In genomic region chr11:76493167-76493566, GRCm38 (mm10) we compare ENCODE assay signal across 8 mouse cellular contexts.
DNase-seq lines count a peak whose midpoint lies in the region; ATAC-seq lines count a peak whose summit lies in the region.

No protein-coding gene starts in this region.

- no peak overlapping the region for H3K27ac ChIP-seq in heart, embryonic 11.5 days (ENCODE audit: low read depth, low read length)
- no peak overlapping the region for H3K27ac ChIP-seq in forebrain, embryonic 16.5 days (ENCODE audit: low read length)
- H3K27ac ChIP-seq in liver, embryonic 13.5 days = no peak overlapping the region

- H3K36me3 ChIP-seq in heart, embryonic 11.5 days (ENCODE audit: control insufficient read depth, insufficient read depth, low read length) = no peaks in the 10 kb centered on the region
- H3K36me3 ChIP-seq in forebrain, embryonic 16.5 days (ENCODE audit: control insufficient read depth, insufficient read depth) = no peaks in the 10 kb centered on the region
- H3K36me3 ChIP-seq in liver, embryonic 13.5 days = no peaks in the 10 kb centered on the region

- DNase-seq in heart, postnatal 25 days (ENCODE audit: low spot score) = no peak
- peak; percentile 32 for DNase-seq in CD4-positive helper T cell, adult 2 months (ENCODE audit: low read depth, low spot score)
- DNase-seq in liver, embryonic 13.5 days = no peak
- no peak for DNase-seq in frontal cortex, postnatal 36 days (ENCODE audit: low spot score in 2 of 2)
- DNase-seq in MN1 (ENCODE audit: low spot score) = no peak
- DNase-seq in thymus, postnatal 36 days = no peak

- H3K4me3 ChIP-seq in heart, embryonic 11.5 days (ENCODE audit: low read depth, low read length) = peak overlapping the region; percentile 66
- H3K4me3 ChIP-seq in forebrain, embryonic 16.5 days (replicated peaks; ENCODE audit: low read length) = peak overlapping the region; percentile 68
- peak overlapping the region; percentile 62; the same call in 1 of the 2 replicates for H3K4me3 ChIP-seq in liver, embryonic 13.5 days (replicated peaks)

- H3K4me1 ChIP-seq in heart, embryonic 11.5 days (ENCODE audit: control insufficient read depth, insufficient read depth, low read length) = peaks cover 69% of the 10 kb centered on the region
- peaks cover 51% of the 10 kb centered on the region for H3K4me1 ChIP-seq in forebrain, embryonic 16.5 days (replicated peaks; ENCODE audit: control insufficient read depth, insufficient read depth, low read length)
- peaks cover 14% of the 10 kb centered on the region for H3K4me1 ChIP-seq in liver, embryonic 13.5 days (replicated peaks)

- peak overlapping the region; percentile 88 for H3K4me2 ChIP-seq in heart, embryonic 11.5 days
- H3K4me2 ChIP-seq in forebrain, embryonic 16.5 days (ENCODE audit: low read length) = peak overlapping the region; percentile 79
- peak overlapping the region; percentile 72 for H3K4me2 ChIP-seq in liver, embryonic 13.5 days

- ATAC-seq in heart, embryonic 11.5 days (replicated peaks; ENCODE audit: insufficient number of reproducible peaks, low FRiP score, low TSS enrichment) = no peak
- ATAC-seq in forebrain, embryonic 16.5 days = no peak
- ATAC-seq in liver, embryonic 13.5 days (ENCODE audit: low read depth) = no peak

- no peaks in the 10 kb centered on the region for H3K27me3 ChIP-seq in heart, embryonic 11.5 days (ENCODE audit: control insufficient read depth, insufficient read depth, low read length)
- no peaks in the 10 kb centered on the region for H3K27me3 ChIP-seq in forebrain, embryonic 16.5 days (replicated peaks; ENCODE audit: control insufficient read depth, insufficient read depth, low read length)
- peaks cover 31% of the 10 kb centered on the region for H3K27me3 ChIP-seq in liver, embryonic 13.5 days

- H3K9me3 ChIP-seq in heart, embryonic 11.5 days (replicated peaks; ENCODE audit: control insufficient read depth, low read length) = no peaks in the 10 kb centered on the region
- H3K9me3 ChIP-seq in forebrain, embryonic 16.5 days (ENCODE audit: control insufficient read depth, low read length) = no peaks in the 10 kb centered on the region
- H3K9me3 ChIP-seq in liver, embryonic 13.5 days (replicated peaks) = no peaks in the 10 kb centered on the region

- intact Hi-C loops in heart, postnatal 25 days (cut with DNase I) = no loop called here

- peak overlapping the region; percentile 49; the same call in 1 of the 2 replicates for H3K9ac ChIP-seq in heart, embryonic 11.5 days (ENCODE audit: low read depth, low read length)
- peak overlapping the region; percentile 82; the same call in 1 of the 2 replicates for H3K9ac ChIP-seq in forebrain, embryonic 16.5 days (replicated peaks; ENCODE audit: low read depth, low read length)
- H3K9ac ChIP-seq in liver, embryonic 13.5 days = no peak overlapping the region

- 42% methylated on average over 4 of the region's 4 CpGs for WGBS in heart, embryonic 11.5 days (ENCODE audit: insufficient replicate concordance)
- WGBS in forebrain, embryonic 16.5 days = 83% methylated on average over 4 of the region's 4 CpGs
- WGBS in liver, embryonic 13.5 days (ENCODE audit: insufficient replicate concordance) = 58% methylated on average over 4 of the region's 4 CpGs
